Mouse (Mus musculus) stomach, embryonic 16.5 days (tissue): ENCODE measurements at regions not wholly inside any gene's neighbourhood (a gene's known extent, or its start where the extent isn't known, plus 50 kb on each side); places are given as distances from the start of the nearest gene placed in this dataset.

Experiments
- ATAC-seq: fragments of 200-750 bp; cut with Nextera tagmentation; 2 replicates; pipeline ENCODE4 v1.8.0; 2017; ENCODE audit warnings: moderate number of reproducible peaks, moderate TSS enrichment; ENCODE audit not compliant: insufficient read depth, low FRiP score
- H3K27ac ChIP-seq: fragments of 300-500 bp; sonication (generic); 2 replicates; pipeline ENCODE4 v1.5.1; 2014; ENCODE audit warnings: low read length
- H3K27me3 ChIP-seq: fragments of 300-500 bp; sonication (generic); 2 replicates; pipeline ENCODE4 v1.6.1; 2014; ENCODE audit warnings: low read length, control low read depth, mixed read lengths; ENCODE audit not compliant: control insufficient read depth, insufficient read depth
- H3K36me3 ChIP-seq: fragments of 300-500 bp; sonication (generic); 2 replicates; pipeline ENCODE4 v1.6.1; 2014; ENCODE audit warnings: low read length; ENCODE audit not compliant: control insufficient read depth, insufficient read depth
- H3K4me1 ChIP-seq: fragments of 300-500 bp; sonication (generic); 2 replicates; pipeline ENCODE4 v1.6.1; 2014; ENCODE audit warnings: low read length, control low read depth, mixed read lengths; ENCODE audit not compliant: control insufficient read depth, insufficient read depth
- H3K4me2 ChIP-seq: fragments of 300-500 bp; sonication (generic); 2 replicates; pipeline ENCODE4 v1.6.1; 2014; ENCODE audit warnings: low read depth, low read length, mixed read lengths
- H3K4me3 ChIP-seq: fragments of 300-500 bp; sonication (generic); replicated peaks from 2 replicates; pipeline ENCODE4 v1.5.1; 2014; ENCODE audit warnings: mild to moderate bottlenecking, low read length
- H3K9ac ChIP-seq: fragments of 300-500 bp; sonication (generic); 2 replicates; pipeline ENCODE4 v1.6.1; 2014; ENCODE audit warnings: low read length
- H3K9me3 ChIP-seq: fragments of 300-500 bp; sonication (generic); replicated peaks from 2 replicates; pipeline ENCODE4 v1.6.1; 2016; ENCODE audit warnings: low read length, control low read depth; ENCODE audit not compliant: control insufficient read depth
- WGBS: fragments of 180-500 bp; shearing (Covaris S2); extraction: QIAGEN DNeasy Blood & Tissue Kit; methylation state at CpG from one replicate; pipeline ENCODE4 v1.1.7; 2014; 5-methylcytosine and 5-hydroxymethylcytosine counted together

- Histone ChIP-seq H3K9me3 (no peaks in the 10 kb centered on the region), H3K4me3 (no peak overlapping the region), H3K36me3 (no peaks in the 10 kb centered on the region), H3K27ac (no peak overlapping the region), H3K4me1 (no peaks in the 10 kb centered on the region), H3K4me2 (no peak overlapping the region), H3K27me3 (no peaks in the 10 kb centered on the region; the same call in 1 of the 2 replicates), H3K9ac (no peak overlapping the region)
- WGBS: 61% methylated on average over 3 of the region's 3 CpGs
- ATAC-seq: no peak
Measured at GRCm38 (mm10) chr8:64542501-64542900, 150.4 kb downstream of the Cpe start.

DNA sequence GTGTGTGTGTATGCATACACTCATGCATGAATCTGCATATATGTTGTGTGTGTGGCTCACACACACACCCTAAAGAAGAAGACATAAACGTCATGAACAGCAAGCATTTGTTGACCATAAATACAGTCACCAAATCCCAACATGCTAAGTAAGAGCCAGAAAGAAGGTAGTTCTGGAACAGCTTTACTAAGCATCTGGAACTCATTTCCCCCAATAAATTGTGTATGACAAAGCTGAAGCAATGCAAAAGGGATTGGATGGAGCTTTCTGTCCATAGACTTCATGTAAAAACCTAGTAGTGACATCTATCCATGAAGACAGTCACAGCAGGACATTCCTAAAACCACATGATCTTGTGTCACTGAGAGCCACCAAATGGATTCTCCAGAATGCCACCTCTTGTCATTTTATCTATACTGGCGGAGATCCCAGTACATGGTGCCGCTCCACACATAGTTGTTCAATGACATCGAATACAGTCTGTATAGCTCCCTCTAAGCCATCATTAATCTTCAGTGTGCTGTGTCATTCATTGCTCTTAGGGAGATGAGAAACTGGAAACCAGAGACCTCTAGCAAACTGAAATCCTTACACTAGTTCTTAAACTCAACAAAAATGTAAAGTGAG lies 152.9 kb downstream of the Cpe start:
- WGBS: 83% methylated on average over 4 of the region's 4 CpGs
- Histone ChIP-seq H3K4me1 (no peaks in the 10 kb centered on the region), H3K36me3 (no peaks in the 10 kb centered on the region), H3K4me3 (no peak overlapping the region), H3K27me3 (no peaks in the 10 kb centered on the region), H3K4me2 (no peak overlapping the region), H3K9ac (no peak overlapping the region), H3K9me3 (no peaks in the 10 kb centered on the region), H3K27ac (no peak overlapping the region)
- no peak for ATAC-seq

GRCm38 (mm10) chr8:64531780-64532179 lies 161.1 kb downstream of the Cpe start:
- 84% methylated on average over 2 of the region's 2 CpGs for WGBS
- no peaks in the 10 kb centered on the region for H3K36me3 ChIP-seq

DNA sequence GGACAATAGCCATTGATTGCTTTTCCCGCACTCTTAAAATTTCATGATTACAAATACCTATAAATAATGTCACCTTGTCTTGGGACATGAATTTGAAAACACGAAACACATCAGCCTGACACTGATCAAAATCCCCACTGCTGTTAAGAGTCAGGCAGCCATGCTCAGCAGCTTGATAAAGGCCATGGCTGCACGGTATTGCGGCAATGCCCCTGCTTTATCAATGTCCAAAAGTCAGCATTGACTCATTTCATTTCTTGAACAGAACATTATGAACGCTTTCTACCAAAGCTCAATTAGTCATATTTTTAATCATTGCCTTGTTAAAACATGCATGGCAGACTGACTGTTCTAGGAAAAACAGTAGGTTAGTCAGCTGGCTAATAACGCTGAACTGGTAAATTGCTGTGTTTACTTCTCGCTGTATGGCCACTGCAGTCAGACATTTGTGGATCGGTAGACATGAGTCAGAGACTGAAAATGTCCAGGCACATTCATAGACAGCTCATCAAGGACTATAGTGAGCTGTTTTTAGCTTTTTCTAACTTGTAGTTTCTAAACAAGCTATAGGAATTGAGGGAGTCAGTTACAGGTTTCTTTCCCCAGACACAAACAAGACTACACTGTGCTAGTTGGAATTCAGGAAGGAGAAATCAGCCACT lies 170.3 kb downstream of the Cpe start:
- Histone ChIP-seq H3K9ac (no peak overlapping the region), H3K9me3 (no peaks in the 10 kb centered on the region), H3K27ac (no peak overlapping the region), H3K27me3 (no peaks in the 10 kb centered on the region), H3K4me3 (no peak overlapping the region), H3K4me1 (no peaks in the 10 kb centered on the region), H3K4me2 (no peak overlapping the region), H3K36me3 (no peaks in the 10 kb centered on the region)
- WGBS: 60% methylated on average over 8 of the region's 8 CpGs
- ATAC-seq: no peak

More at GRCm38 (mm10) chr8:64531780-64532179, 161.1 kb downstream of the Cpe start:
- H3K4me1 ChIP-seq: no peaks in the 10 kb centered on the region
- no peak overlapping the region for H3K4me2 ChIP-seq
- no peaks in the 10 kb centered on the region for H3K27me3 ChIP-seq
- H3K4me3 ChIP-seq: no peak overlapping the region
- H3K9me3 ChIP-seq: no peaks in the 10 kb centered on the region
- no peak for ATAC-seq
- no peak overlapping the region for H3K9ac ChIP-seq
- no peak overlapping the region for H3K27ac ChIP-seq

DNA sequence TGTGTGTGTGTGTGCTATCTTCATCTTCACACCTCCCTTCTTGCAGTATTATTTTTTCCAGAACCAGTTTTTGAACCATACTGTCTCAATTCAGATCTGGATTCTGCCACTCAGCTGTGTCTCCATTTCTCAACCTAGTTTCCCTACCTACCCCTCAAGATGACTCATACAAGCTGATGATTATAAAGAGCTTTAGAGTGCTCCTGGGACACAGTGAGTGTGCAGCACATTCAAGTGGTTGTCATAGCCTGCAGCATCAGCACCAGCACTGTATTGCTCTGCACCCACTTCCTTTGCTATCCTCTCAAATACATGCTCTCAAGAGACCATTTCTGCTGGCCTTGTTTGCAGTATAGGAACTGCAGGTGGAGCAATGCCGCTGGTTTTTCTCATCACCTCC lies 173.2 kb downstream of the Cpe start:
- Histone ChIP-seq H3K4me3 (no peak overlapping the region), H3K9me3 (no peaks in the 10 kb centered on the region), H3K27ac (no peak overlapping the region), H3K4me1 (no peaks in the 10 kb centered on the region), H3K4me2 (no peak overlapping the region), H3K27me3 (no peaks in the 10 kb centered on the region), H3K36me3 (no peaks in the 10 kb centered on the region), H3K9ac (no peak overlapping the region)
- WGBS: 78% methylated on average over 1 of the region's 1 CpGs
- ATAC-seq: no peak

- no peaks in the 10 kb centered on the region for H3K36me3 ChIP-seq
- no peak overlapping the region for H3K4me3 ChIP-seq
- ATAC-seq: no peak
- H3K27ac ChIP-seq: no peak overlapping the region
- no peak overlapping the region for H3K9ac ChIP-seq
- no peaks in the 10 kb centered on the region for H3K27me3 ChIP-seq
- H3K4me2 ChIP-seq: no peak overlapping the region
- H3K4me1 ChIP-seq: no peaks in the 10 kb centered on the region
- WGBS: 67% methylated on average over 5 of the region's 5 CpGs
- H3K9me3 ChIP-seq: no peaks in the 10 kb centered on the region
Measured at GRCm38 (mm10) chr8:64515923-64516322, 176.9 kb downstream of the Cpe start.

DNA sequence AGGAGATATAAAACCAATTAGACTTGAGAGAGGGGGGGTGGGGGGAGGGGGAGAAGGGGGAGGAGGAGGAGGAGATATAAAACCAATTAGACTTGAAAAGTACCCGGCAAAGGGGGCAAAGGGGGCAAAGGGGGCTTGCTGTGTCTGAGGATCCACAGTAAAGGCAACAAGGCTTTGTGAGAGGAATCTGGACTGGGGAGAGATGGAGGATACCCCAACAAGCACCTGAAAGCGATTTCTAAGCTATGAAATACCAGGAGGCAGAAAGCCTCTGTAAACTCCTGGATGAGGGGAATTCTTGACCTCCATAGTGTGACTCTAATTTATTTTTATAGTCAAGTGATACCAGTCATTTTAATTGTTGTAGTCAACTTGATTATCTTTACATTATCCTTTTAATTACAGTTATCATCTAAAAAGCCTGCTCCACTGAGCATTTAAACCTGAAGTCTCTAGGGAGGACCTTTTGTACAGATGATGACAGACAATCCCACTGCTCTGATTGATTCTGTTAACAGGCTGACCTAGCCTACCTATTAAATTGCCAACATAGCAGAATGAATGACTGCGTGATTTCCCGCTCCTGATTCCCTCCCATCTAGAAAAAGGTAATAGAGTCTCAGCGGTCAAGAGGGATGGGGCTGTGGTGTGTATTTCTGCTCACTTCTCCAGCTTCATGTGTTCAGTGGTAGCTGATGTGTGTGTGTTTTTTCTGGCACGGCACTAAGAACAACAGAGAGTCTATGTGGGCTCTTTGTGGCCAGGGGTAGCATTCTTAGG lies 195.4 kb downstream of the Cpe start:
- H3K9ac ChIP-seq: no peak overlapping the region
- ATAC-seq: no peak
- H3K27me3 ChIP-seq: no peaks in the 10 kb centered on the region
- 65% methylated on average over 6 of the region's 6 CpGs for WGBS
- no peaks in the 10 kb centered on the region for H3K36me3 ChIP-seq
- H3K4me2 ChIP-seq: no peak overlapping the region
- H3K4me1 ChIP-seq: no peaks in the 10 kb centered on the region
- no peak overlapping the region for H3K27ac ChIP-seq
- H3K9me3 ChIP-seq: no peaks in the 10 kb centered on the region
- H3K4me3 ChIP-seq: no peak overlapping the region

DNA sequence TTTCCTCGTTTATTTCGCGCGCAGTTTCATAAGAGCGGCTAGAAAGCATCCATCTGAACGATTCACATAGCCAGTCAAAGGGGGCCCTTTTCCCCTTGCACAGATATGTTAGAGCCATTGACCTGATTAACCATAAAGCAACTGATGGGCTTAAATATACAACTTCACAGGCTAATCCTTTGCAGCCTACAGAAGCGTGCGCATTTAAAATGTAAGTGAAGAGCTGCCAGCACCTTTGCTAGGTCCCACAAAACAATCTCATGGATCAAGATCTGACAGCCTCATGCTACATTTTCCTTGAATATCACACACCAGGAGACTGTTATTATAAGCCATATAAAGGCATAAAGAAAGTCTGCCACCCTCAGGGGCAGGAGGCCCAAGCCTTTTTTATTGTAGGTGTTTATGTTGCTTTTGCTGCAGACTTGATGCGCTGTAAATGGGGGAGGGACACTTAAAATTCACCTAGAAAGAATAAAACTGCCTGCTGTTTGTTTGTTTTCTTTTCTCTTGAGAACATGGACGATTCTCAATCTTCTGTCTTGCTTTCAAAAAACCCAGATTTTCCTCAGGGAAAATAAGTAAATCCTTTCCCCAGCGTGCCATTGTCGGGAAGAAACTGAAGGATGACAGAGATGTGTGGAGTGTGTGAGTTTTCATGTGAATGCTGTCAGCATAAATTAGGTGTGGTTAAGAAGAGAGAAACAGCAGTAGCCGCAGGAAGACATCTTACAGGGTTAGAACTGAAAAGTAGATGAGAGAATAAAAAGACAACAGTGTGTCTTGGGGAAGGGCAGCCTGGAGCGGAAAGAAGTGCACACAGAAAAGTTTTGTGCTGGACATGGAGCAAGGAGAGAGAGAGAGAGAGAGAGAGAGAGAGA lies 196.3 kb downstream of the Cpe start:
- no peak overlapping the region for H3K9ac ChIP-seq
- H3K4me2 ChIP-seq: no peak overlapping the region
- no peaks in the 10 kb centered on the region for H3K36me3 ChIP-seq
- no peaks in the 10 kb centered on the region for H3K27me3 ChIP-seq
- no peaks in the 10 kb centered on the region for H3K9me3 ChIP-seq
- H3K4me1 ChIP-seq: no peaks in the 10 kb centered on the region
- 65% methylated on average over 14 of the region's 14 CpGs for WGBS
- H3K4me3 ChIP-seq: no peak overlapping the region
- ATAC-seq: no peak
- H3K27ac ChIP-seq: no peak overlapping the region
